Comparison of ENCODE assay signal across 8 mouse cellular contexts in the genomic region with DNA sequence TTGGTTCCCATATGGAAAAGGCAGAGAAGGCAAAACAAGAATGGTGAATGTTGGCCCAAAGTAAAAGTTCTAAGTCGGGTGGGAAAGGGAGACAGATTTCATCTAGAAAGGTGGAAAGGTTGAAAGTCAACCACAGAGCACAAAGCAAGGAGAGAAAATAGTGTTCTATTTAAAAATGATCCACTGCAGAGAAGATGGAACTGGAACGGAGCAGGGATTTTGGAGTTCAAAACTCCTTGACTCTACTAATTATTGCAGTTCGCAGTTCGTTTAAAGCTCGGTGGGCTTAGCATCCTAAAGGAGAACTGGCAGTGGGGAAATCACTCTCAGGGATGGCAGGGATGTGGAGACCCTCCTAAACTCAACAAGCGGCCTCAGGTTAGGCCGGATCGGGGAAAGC. TPM values are rescaled to one million over a fixed set of nuclear protein-coding genes. Genes with fewer than 3 reads are reported as not detected.
DNase-seq lines count a peak whose midpoint lies in the region; ATAC-seq and TF ChIP-seq lines count a peak whose summit lies in the region.

No protein-coding gene starts in this region.

- H3K4me2 ChIP-seq in heart, embryonic 11.5 days = peak overlapping the region; percentile 90
- H3K4me2 ChIP-seq in liver, postnatal 0 days (ENCODE audit: low read depth, low read length) = peak overlapping the region; percentile 86

- ATAC-seq in heart, embryonic 11.5 days (replicated peaks; ENCODE audit: insufficient number of reproducible peaks, low FRiP score, low TSS enrichment) = no peak
- no peak for ATAC-seq in liver, postnatal 0 days
- no peak for ATAC-seq in activated CD4-positive, CD25-positive, alpha-beta regulatory T cell, adult 4 months

- no peaks in the 10 kb centered on the region for H3K36me3 ChIP-seq in heart, embryonic 11.5 days (ENCODE audit: control insufficient read depth, insufficient read depth, low read length)
- no peaks in the 10 kb centered on the region for H3K36me3 ChIP-seq in ES-Bruce4 (ENCODE audit: control insufficient read depth, insufficient read depth, low read length, poor library complexity, severe bottlenecking)
- H3K36me3 ChIP-seq in hindbrain, embryonic 10.5 days = no peaks in the 10 kb centered on the region
- H3K36me3 ChIP-seq in liver, postnatal 0 days (replicated peaks; ENCODE audit: insufficient read depth, low read length) = no peaks in the 10 kb centered on the region

- WGBS in heart, embryonic 11.5 days (ENCODE audit: insufficient replicate concordance) = 8% methylated on average over 8 of the region's 8 CpGs
- 8% methylated on average over 8 of the region's 8 CpGs for WGBS in hindbrain, embryonic 10.5 days
- 14% methylated on average over 8 of the region's 8 CpGs for WGBS in liver, postnatal 0 days (ENCODE audit: insufficient replicate concordance)

- TF ChIP-seq POLR2A in ES-Bruce4 (IDR thresholded peaks at IDR 0.05; ENCODE audit: insufficient read depth, low read length) = no peak

- H3K9ac ChIP-seq in heart, embryonic 11.5 days (ENCODE audit: low read depth, low read length) = peak overlapping the region; percentile 73
- H3K9ac ChIP-seq in ES-Bruce4 (ENCODE audit: low read depth, poor library complexity, severe bottlenecking) = peak overlapping the region; percentile 53
- no peak overlapping the region for H3K9ac ChIP-seq in liver, postnatal 0 days (replicated peaks)

- no peaks in the 10 kb centered on the region for H3K9me3 ChIP-seq in heart, embryonic 11.5 days (replicated peaks; ENCODE audit: control insufficient read depth, low read length)
- no peaks in the 10 kb centered on the region for H3K9me3 ChIP-seq in ES-Bruce4 (replicated peaks; ENCODE audit: control insufficient read depth, insufficient read depth, low read length, poor library complexity, severe bottlenecking)
- H3K9me3 ChIP-seq in hindbrain, embryonic 10.5 days = no peaks in the 10 kb centered on the region
- no peaks in the 10 kb centered on the region for H3K9me3 ChIP-seq in liver, postnatal 0 days (ENCODE audit: low read length)

- no peak overlapping the region for H3K27ac ChIP-seq in heart, embryonic 11.5 days (ENCODE audit: low read depth, low read length)
- no peak overlapping the region for H3K27ac ChIP-seq in ES-Bruce4 (ENCODE audit: insufficient read depth, low read length)
- H3K27ac ChIP-seq in hindbrain, embryonic 10.5 days = peak overlapping the region; percentile 86
- H3K27ac ChIP-seq in liver, postnatal 0 days (ENCODE audit: low read depth) = no peak overlapping the region

- TF ChIP-seq CTCF in ES-Bruce4 (IDR thresholded peaks at IDR 0.05; ENCODE audit: low read depth, low read length) = no peak
- TF ChIP-seq CTCF in liver, postnatal 0 days (IDR thresholded peaks at IDR 0.05; ENCODE audit: low read depth) = no peak

- no peak for TF ChIP-seq EP300 in ES-Bruce4 (IDR thresholded peaks at IDR 0.05; ENCODE audit: insufficient read depth, low read depth, low read length)
- TF ChIP-seq EP300 in liver, postnatal 0 days (IDR thresholded peaks at IDR 0.05; ENCODE audit: low read depth) = no peak

- no peak for DNase-seq in heart, adult 18-20 months
- DNase-seq in hindbrain, embryonic 10.5 days (ENCODE audit: low spot score) = no peak
- DNase-seq in liver, postnatal 0 days = no peak
- DNase-seq in gastrocnemius, adult 18-20 months (ENCODE audit: low spot score) = no peak
- DNase-seq in gastrocnemius, postnatal 25 days = no peak

- H3K4me3 ChIP-seq in heart, embryonic 11.5 days (ENCODE audit: low read depth, low read length) = peak overlapping the region; percentile 65
- H3K4me3 ChIP-seq in ES-Bruce4 (ENCODE audit: low read depth, low read length) = peak overlapping the region; percentile 72
- H3K4me3 ChIP-seq in hindbrain, embryonic 10.5 days = peak overlapping the region; percentile 72
- peak overlapping the region; percentile 61 for H3K4me3 ChIP-seq in liver, postnatal 0 days (ENCODE audit: low read depth, low read length)

- peaks cover 8% of the 10 kb centered on the region for H3K27me3 ChIP-seq in heart, embryonic 11.5 days (ENCODE audit: control insufficient read depth, insufficient read depth, low read length)
- peaks cover 7% of the 10 kb centered on the region for H3K27me3 ChIP-seq in ES-Bruce4 (ENCODE audit: control insufficient read depth, insufficient read depth, low read length, poor library complexity, severe bottlenecking)
- peaks cover 19% of the 10 kb centered on the region for H3K27me3 ChIP-seq in hindbrain, embryonic 10.5 days (ENCODE audit: insufficient read depth, poor library complexity, severe bottlenecking)
- H3K27me3 ChIP-seq in liver, postnatal 0 days (ENCODE audit: insufficient read depth, low read length) = peaks cover 39% of the 10 kb centered on the region

- H3K4me1 ChIP-seq in heart, embryonic 11.5 days (ENCODE audit: control insufficient read depth, insufficient read depth, low read length) = no peaks in the 10 kb centered on the region; the same call in 1 of the 2 replicates
- no peaks in the 10 kb centered on the region for H3K4me1 ChIP-seq in ES-Bruce4 (ENCODE audit: control insufficient read depth, insufficient read depth, low read length)
- peaks cover 21% of the 10 kb centered on the region; the same call in 1 of the 2 replicates for H3K4me1 ChIP-seq in hindbrain, embryonic 10.5 days (replicated peaks)
- peaks cover 8% of the 10 kb centered on the region for H3K4me1 ChIP-seq in liver, postnatal 0 days (ENCODE audit: insufficient read depth)

RNA-seq across cellular contexts. Expression of a gene that starts 1.1 kb away (rescaled TPM):
- 1.6 and 1.9 TPM in 2 replicates for polyA plus RNA-seq in heart, embryonic 11.5 days (2014; fragmentation: Nextera tagmentation; extraction: Ambion mirVana)
- total RNA-seq in heart, adult 18-20 months (2021) = 1 to 10 TPM in 1 of 2 experiments, under 1 TPM in 1; 0.79 to 1.0 TPM
- not detected in 2 replicates for polyA plus RNA-seq in ES-Bruce4 (2011; ENCODE audit: insufficient read depth, insufficient read length, low read depth, missing spikeins)
- polyA plus RNA-seq in hindbrain, embryonic 10.5 days (2016; fragmentation: Nextera tagmentation; extraction: Ambion mirVana) = 0.71 and 0.97 TPM in 2 replicates
- 0.06 and 0.08 TPM in 2 replicates for polyA plus RNA-seq in liver, postnatal 0 days (2015; fragmentation: Nextera tagmentation; extraction: Ambion mirVana)
- polyA plus RNA-seq in activated CD4-positive, CD25-positive, alpha-beta regulatory T cell, adult 4 months (2017; shearing (Covaris generic)) = under 1 TPM in 1 of 2 experiments, not detected in 1; 0.13 TPM
- total RNA-seq in gastrocnemius, adult 18-20 months (2021) = under 1 TPM; 0.68 to 0.90 TPM
- total RNA-seq in gastrocnemius, postnatal 25 days (2021) = 1 to 10 TPM; 1.2 to 1.6 TPM
